Mouse (Mus musculus) ES-E14 (cell line): Measurements from ENCODE around the gene Taok3. TPM values are rescaled to one million over a fixed set of nuclear protein-coding genes. Genes with fewer than 3 reads are reported as not detected.

Experiments used
- DNase-seq: peaks from one replicate; pipeline ENCODE4 v3.0.0-alpha.2; 2013; ENCODE audit warnings: low read depth, low spot score
- H3K27ac ChIP-seq: 2 replicates; pipeline ENCODE4 v1.5.1; 2012; ENCODE audit warnings: low read depth, mild to moderate bottlenecking, low read length, moderate library complexity, mixed read lengths; ENCODE audit not compliant: poor library complexity, insufficient read depth, severe bottlenecking
- H3K36me3 ChIP-seq: 2 replicates; pipeline ENCODE4 v1.6.1; 2012; ENCODE audit warnings: mild to moderate bottlenecking, low read length, moderate library complexity, mixed read lengths; ENCODE audit not compliant: control insufficient read depth, poor library complexity, insufficient read depth, severe bottlenecking
- H3K4me1 ChIP-seq, 2 experiments: fragments of 150-350 bp in 1 of 2; sonication (generic) in 1 of 2; 2 replicates each; pipeline ENCODE4 v1.6.1; 2012; ENCODE audit warnings: low read length in 2 of 2, mild to moderate bottlenecking in 1 of 2, mixed read lengths in 1 of 2; ENCODE audit not compliant: control insufficient read depth in 2 of 2, insufficient read depth in 2 of 2, poor library complexity in 1 of 2
- H3K4me3 ChIP-seq, 2 experiments: fragments of 150-350 bp in 1 of 2; sonication (generic) in 1 of 2; 2 replicates each; pipeline ENCODE4 v1.5.1; 2012; ENCODE audit warnings: low read length in 2 of 2, low read depth in 1 of 2, mild to moderate bottlenecking in 1 of 2, mixed read lengths in 1 of 2; ENCODE audit not compliant: insufficient read depth in 1 of 2, poor library complexity in 1 of 2, severe bottlenecking in 1 of 2
- H3K9ac ChIP-seq: 2 replicates; pipeline ENCODE4 v1.6.1; 2012; ENCODE audit warnings: low read depth, mild to moderate bottlenecking, low read length, mixed read lengths; ENCODE audit not compliant: poor library complexity, insufficient read depth, severe bottlenecking
- H3K9me3 ChIP-seq: fragments of 150-350 bp; sonication (generic); 2 replicates; pipeline ENCODE4 v1.6.1; 2012; ENCODE audit warnings: low read depth, mild to moderate bottlenecking, low read length; ENCODE audit not compliant: control insufficient read depth, insufficient read depth
- CHD2 ChIP-seq: IDR thresholded peaks from 2 replicates; pipeline ENCODE4 v1.6.1; 2014; ENCODE audit warnings: mild to moderate bottlenecking, low read depth, low read length, inconsistent platforms
- HCFC1 ChIP-seq: IDR thresholded peaks from 2 replicates; pipeline ENCODE4 v1.6.1; 2012; ENCODE audit warnings: low read length, inconsistent platforms, borderline replicate concordance; ENCODE audit not compliant: insufficient read depth
- MAFK ChIP-seq: IDR thresholded peaks from 2 replicates; pipeline ENCODE4 v1.6.1; 2014; ENCODE audit warnings: mild to moderate bottlenecking, low read depth, low read length, inconsistent platforms; ENCODE audit not compliant: insufficient read depth
- ZC3H11A ChIP-seq: IDR thresholded peaks from 2 replicates; pipeline ENCODE4 v1.6.1; 2012; ENCODE audit warnings: low read depth, mild to moderate bottlenecking, inconsistent platforms, low read length, borderline replicate concordance
- ZNF384 ChIP-seq: IDR thresholded peaks from 2 replicates; pipeline ENCODE4 v1.6.1; 2012; ENCODE audit warnings: low read depth, low read length, inconsistent platforms
- in situ Hi-C, 2 experiments: fragments of 600-800 bp; cut with MboI; formaldehyde crosslinking; loops; one replicate each; pipeline ENCODE4 v1.15.1; 2025; ENCODE audit warnings: low sequenced_read_pairs in 2 of 2, inconsistent platforms in 1 of 2; ENCODE audit not compliant: unreplicated experiment in 2 of 2
- total RNA-seq: library from RNA; depleted of rRNA; stranded (reverse); fragments of 300-350 nt; gene quantifications from 2 replicates; pipeline ENCODE4 v1.2.3, GENCODE M21; 2012

Gene Taok3
- total RNA-seq, 1 experiment: 6.9 TPM

- Histone ChIP-seq H3K36me3 (peaks cover 2% of the 10 kb centered on the region; the same call in 1 of the 2 replicates), H3K4me3 (no peak overlapping the region), H3K27ac (no peak overlapping the region), H3K9ac (no peak overlapping the region), H3K4me1 (no peaks in the 10 kb centered on the region), H3K9me3 (no peaks in the 10 kb centered on the region)
- DNase-seq: no peak
- TF ChIP-seq ZC3H11A (no peak), MAFK (no peak), CHD2 (no peak), HCFC1 (no peak), ZNF384 (no peak)
- in situ Hi-C loops: no loop called here
These were observed 33.7 kb downstream of the Taok3 start for GRCm38 (mm10) chr5:117153527-117154091.

DNA sequence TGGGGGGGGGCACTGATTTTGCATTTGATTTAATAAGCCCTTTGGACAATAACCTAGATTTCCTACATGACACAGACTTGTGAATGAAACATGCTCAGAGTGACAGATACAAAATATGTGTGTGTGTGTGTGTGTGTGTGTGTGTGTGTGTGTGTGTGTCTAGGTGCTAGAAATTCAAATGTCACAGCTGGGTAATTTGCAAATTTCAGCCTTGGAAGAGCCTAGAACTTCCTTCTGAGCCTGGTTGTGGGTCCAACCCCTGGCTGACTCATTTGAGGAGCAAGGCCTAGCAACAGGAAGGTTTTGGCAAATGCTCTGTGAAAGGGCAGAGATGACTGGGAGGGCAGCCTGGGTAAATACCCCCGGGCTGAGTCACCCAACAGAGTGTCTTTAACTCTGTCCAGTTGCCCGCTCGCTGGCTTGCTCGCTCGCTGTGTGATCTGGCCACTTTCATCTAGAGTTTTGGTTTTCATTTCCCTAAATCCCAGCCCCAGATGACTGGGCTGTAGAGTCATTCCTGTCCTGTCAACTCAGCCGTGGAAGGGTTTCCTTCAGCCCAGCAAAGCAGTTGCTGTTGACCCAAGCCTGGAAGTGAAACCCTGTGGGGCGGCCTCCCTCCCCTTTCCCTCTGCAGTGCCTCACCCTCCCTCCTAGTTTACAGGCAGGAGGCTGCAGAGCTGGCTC is 38.5 kb downstream of the Taok3 start:
- DNase-seq: no peak
- in situ Hi-C loops: no loop called here
- Histone ChIP-seq H3K4me1 (peaks cover 0 to 2% of the 10 kb centered on the region in 2 experiments; a peak in 1 of 4 replicates), H3K27ac (no peak overlapping the region), H3K9me3 (no peaks in the 10 kb centered on the region), H3K9ac (no peak overlapping the region), H3K36me3 (peaks cover 7% of the 10 kb centered on the region; the same call in 1 of the 2 replicates), H3K4me3 (no peak overlapping the region)
- TF ChIP-seq HCFC1 (no peak), MAFK (no peak), ZC3H11A (no peak), CHD2 (no peak), ZNF384 (no peak)

- Histone ChIP-seq H3K9me3 (no peaks in the 10 kb centered on the region), H3K27ac (no peak overlapping the region), H3K4me3 (no peak overlapping the region), H3K36me3 (peaks cover 5% of the 10 kb centered on the region; the same call in 1 of the 2 replicates), H3K9ac (no peak overlapping the region), H3K4me1 (peaks cover 0 to 2% of the 10 kb centered on the region in 2 experiments; a peak in 1 of 4 replicates)
- DNase-seq: no peak
- in situ Hi-C loops: no loop called here
- TF ChIP-seq ZNF384: no peak
- TF ChIP-seq CHD2: no peak
- no peak for TF ChIP-seq MAFK
- no peak for TF ChIP-seq ZC3H11A
- no peak for TF ChIP-seq HCFC1
These were observed 39.4 kb downstream of the Taok3 start for GRCm38 (mm10) chr5:117159326-117159725.

- no peak overlapping the region for H3K27ac ChIP-seq
- in situ Hi-C loops: no loop called here
- no peaks in the 10 kb centered on the region for H3K9me3 ChIP-seq
- H3K9ac ChIP-seq: no peak overlapping the region; the same call in 1 of the 2 replicates
- TF ChIP-seq ZNF384 (no peak), ZC3H11A (no peak), MAFK (no peak), HCFC1 (no peak), CHD2 (no peak)
- H3K4me1 ChIP-seq: peaks cover 0 to 2% of the 10 kb centered on the region in 2 experiments; a peak in 1 of 4 replicates
- H3K36me3 ChIP-seq: peaks cover 5% of the 10 kb centered on the region; the same call in 1 of the 2 replicates
- H3K4me3 ChIP-seq: no peak overlapping the region
- DNase-seq: no peak
These were observed 39.9 kb downstream of the Taok3 start for GRCm38 (mm10) chr5:117159805-117160291.
